Mouse (Mus musculus) CH12.LX (cell line): ENCODE data around the gene Gm45808.

ENCODE experiments used
- CTCF ChIP-seq, 2 experiments: IDR thresholded peaks in 1 of 2; conservative IDR thresholded peaks in 1 of 2; 2 replicates each; pipeline ENCODE4 v1.5.1; 2011 to 2012; ENCODE audit warnings: low read depth in 2 of 2, low read length in 2 of 2, improper control_type of control experiment in 1 of 2, inconsistent platforms in 1 of 2, mild to moderate bottlenecking in 1 of 2, moderate library complexity in 1 of 2
- EP300 ChIP-seq: IDR thresholded peaks from 2 replicates; pipeline ENCODE4 v1.6.1; 2011; ENCODE audit warnings: low read length, improper control_type of control experiment
- GABPA ChIP-seq: IDR thresholded peaks from 2 replicates; pipeline ENCODE4 v1.6.1; 2012; ENCODE audit warnings: low read depth, low read length, improper control_type of control experiment, inconsistent platforms; ENCODE audit not compliant: insufficient replicate concordance
- KAT2A ChIP-seq: IDR thresholded peaks from 2 replicates; pipeline ENCODE4 v1.6.1; 2012; ENCODE audit warnings: low read length, improper control_type of control experiment, inconsistent platforms; ENCODE audit not compliant: insufficient replicate concordance
- MAX ChIP-seq: IDR thresholded peaks from 2 replicates; pipeline ENCODE4 v1.6.1; 2011; ENCODE audit warnings: low read length, improper control_type of control experiment
- MYC ChIP-seq: IDR thresholded peaks from 2 replicates; pipeline ENCODE4 v1.6.1; 2011; ENCODE audit warnings: low read depth, mild to moderate bottlenecking, improper control_type of control experiment, low read length
- POLR2A ChIP-seq: IDR thresholded peaks from 2 replicates; pipeline ENCODE4 v1.6.1; 2011; ENCODE audit warnings: low read depth, mild to moderate bottlenecking, improper control_type of control experiment, low read length
- POLR2AphosphoS2 ChIP-seq: IDR thresholded peaks from 2 replicates; pipeline ENCODE4 v1.6.1; 2011; ENCODE audit warnings: low read depth, low read length, improper control_type of control experiment
- RAD21 ChIP-seq: IDR thresholded peaks from 2 replicates; pipeline ENCODE4 v1.6.1; 2011; ENCODE audit warnings: low read depth, mild to moderate bottlenecking, low read length, improper control_type of control experiment, moderate library complexity
- RCOR1 ChIP-seq: conservative IDR thresholded peaks from 2 replicates; pipeline ENCODE4 v1.6.1; 2012; ENCODE audit warnings: low read depth, mild to moderate bottlenecking, inconsistent platforms, low read length, improper control_type of control experiment
- USF1 ChIP-seq: IDR thresholded peaks from 2 replicates; pipeline ENCODE4 v1.6.1; 2014; ENCODE audit warnings: low read depth, mild to moderate bottlenecking, inconsistent platforms, low read length, improper control_type of control experiment

GRCm38 (mm10) chr7:45451344-45451982 is 35.1 kb downstream of the Gm45808 start:
- TF ChIP-seq USF1 (no peak), POLR2A (no peak), CTCF (conservative IDR thresholded peaks at IDR 0.05 in 1 of 2, IDR thresholded peaks at IDR 0.05 in 1 of 2; ENCODE audit: low read depth in 2 of 2, low read length in 2 of 2) (peak; percentile 73 to 90), MYC (0 out of 2 replicates have a peak, but pooled peaks have one; percentile 43), POLR2AphosphoS2 (no peak), KAT2A (no peak), MAX (no peak), EP300 (no peak), GABPA (no peak), RAD21 (peak; percentile 75), RCOR1 (no peak)
